Mouse (Mus musculus): ENCODE measurements around the gene Wasf3. TPM values are rescaled to one million over a fixed set of nuclear protein-coding genes. Genes with fewer than 3 reads are reported as not detected.

Wasf3 gene
- polyA plus RNA-seq, 1 experiment from 2014 or later, result 19.9 TPM

- Histone ChIP-seq H3K27me3 (no peaks in the 10 kb centered on the region), H3K4me3 (no peak overlapping the region), H3K27ac (replicated peaks) (peak overlapping the region; percentile 54), H3K9ac (no peak overlapping the region), H3K36me3 (no peaks in the 10 kb centered on the region), H3K4me1 (replicated peaks) (peaks cover 12% of the 10 kb centered on the region), H3K9me3 (no peaks in the 10 kb centered on the region), H3K4me2 (no peak overlapping the region)
- WGBS, result 60% methylated on average over 8 of the region's 8 CpGs
- ATAC-seq (ENCODE audit: low FRiP score, low read depth), result peak; percentile 72
Observed at GRCm38 (mm10) chr5:146424711-146425326, 40.0 kb downstream of the Wasf3 start.

- no peak for ATAC-seq (ENCODE audit: low FRiP score, low read depth)
- 73% methylated on average over 4 of the region's 4 CpGs for WGBS
- H3K36me3 ChIP-seq, result no peaks in the 10 kb centered on the region
- no peak overlapping the region for H3K4me2 ChIP-seq
- H3K27ac ChIP-seq (replicated peaks), result no peak overlapping the region
- H3K27me3 ChIP-seq, result no peaks in the 10 kb centered on the region
- H3K9ac ChIP-seq, result no peak overlapping the region
- no peak overlapping the region for H3K4me3 ChIP-seq
- H3K9me3 ChIP-seq, result no peaks in the 10 kb centered on the region
- peaks cover 12% of the 10 kb centered on the region for H3K4me1 ChIP-seq (replicated peaks)
Observed at GRCm38 (mm10) chr5:146425656-146426055, 40.9 kb downstream of the Wasf3 start.

- Histone ChIP-seq H3K27me3 (no peaks in the 10 kb centered on the region), H3K4me1 (replicated peaks) (peaks cover 12% of the 10 kb centered on the region), H3K4me2 (no peak overlapping the region), H3K4me3 (no peak overlapping the region), H3K9ac (no peak overlapping the region), H3K27ac (replicated peaks) (no peak overlapping the region), H3K36me3 (no peaks in the 10 kb centered on the region), H3K9me3 (no peaks in the 10 kb centered on the region)
- ATAC-seq (ENCODE audit: low FRiP score, low read depth), result no peak
- 79% methylated on average over 4 of the region's 4 CpGs for WGBS
Observed at GRCm38 (mm10) chr5:146428109-146428508, 43.3 kb downstream of the Wasf3 start.

GRCm38 (mm10) chr5:146431821-146432220 is 47.0 kb downstream of the Wasf3 start:
- H3K36me3 ChIP-seq, result peaks cover 9% of the 10 kb centered on the region; the same call in 1 of the 2 replicates
- H3K4me3 ChIP-seq, result no peak overlapping the region
- H3K27me3 ChIP-seq, result no peaks in the 10 kb centered on the region
- WGBS, result 89% methylated on average over 3 of the region's 3 CpGs
- no peaks in the 10 kb centered on the region for H3K9me3 ChIP-seq
- no peak for ATAC-seq (ENCODE audit: low FRiP score, low read depth)
- H3K4me2 ChIP-seq, result no peak overlapping the region
- H3K27ac ChIP-seq (replicated peaks), result no peak overlapping the region
- H3K9ac ChIP-seq, result no peak overlapping the region
- H3K4me1 ChIP-seq (replicated peaks), result peaks cover 4% of the 10 kb centered on the region; the same call in 1 of the 2 replicates

GRCm38 (mm10) chr5:146432476-146432875 is 47.7 kb downstream of the Wasf3 start:
- no peak for ATAC-seq (ENCODE audit: low FRiP score, low read depth)
- Histone ChIP-seq H3K4me1 (replicated peaks) (no peaks in the 10 kb centered on the region), H3K36me3 (peaks cover 11% of the 10 kb centered on the region; the same call in 1 of the 2 replicates), H3K9me3 (no peaks in the 10 kb centered on the region), H3K27me3 (no peaks in the 10 kb centered on the region), H3K9ac (no peak overlapping the region), H3K4me3 (no peak overlapping the region), H3K4me2 (no peak overlapping the region), H3K27ac (replicated peaks) (no peak overlapping the region)
- WGBS, result 87% methylated on average over 6 of the region's 6 CpGs

- ATAC-seq (ENCODE audit: low FRiP score, low read depth), result no peak
- 89% methylated on average over 16 of the region's 16 CpGs for WGBS
- Histone ChIP-seq H3K4me1 (replicated peaks) (no peaks in the 10 kb centered on the region), H3K4me2 (no peak overlapping the region), H3K27ac (replicated peaks) (no peak overlapping the region), H3K9me3 (no peaks in the 10 kb centered on the region), H3K36me3 (peaks cover 21% of the 10 kb centered on the region), H3K27me3 (no peaks in the 10 kb centered on the region), H3K9ac (no peak overlapping the region), H3K4me3 (no peak overlapping the region)
Observed at GRCm38 (mm10) chr5:146435316-146435715, 50.5 kb downstream of the Wasf3 start.

GRCm38 (mm10) chr5:146436796-146437195 is 52.0 kb downstream of the Wasf3 start:
- no peaks in the 10 kb centered on the region for H3K9me3 ChIP-seq
- ATAC-seq (ENCODE audit: low FRiP score, low read depth), result no peak
- no peaks in the 10 kb centered on the region for H3K4me1 ChIP-seq (replicated peaks)
- H3K27ac ChIP-seq (replicated peaks), result no peak overlapping the region
- 93% methylated on average over 11 of the region's 11 CpGs for WGBS
- no peaks in the 10 kb centered on the region for H3K27me3 ChIP-seq
- no peak overlapping the region for H3K4me2 ChIP-seq
- H3K36me3 ChIP-seq, result peaks cover 25% of the 10 kb centered on the region
- H3K4me3 ChIP-seq, result no peak overlapping the region
- H3K9ac ChIP-seq, result no peak overlapping the region

GRCm38 (mm10) chr5:146439152-146439781 is 54.5 kb downstream of the Wasf3 start:
- H3K4me3 ChIP-seq, result no peak overlapping the region
- no peak overlapping the region for H3K9ac ChIP-seq
- H3K27me3 ChIP-seq, result no peaks in the 10 kb centered on the region
- H3K4me1 ChIP-seq (replicated peaks), result no peaks in the 10 kb centered on the region
- ATAC-seq (ENCODE audit: low FRiP score, low read depth), result no peak
- H3K36me3 ChIP-seq, result peaks cover 28% of the 10 kb centered on the region
- no peak overlapping the region for H3K27ac ChIP-seq (replicated peaks)
- H3K9me3 ChIP-seq, result no peaks in the 10 kb centered on the region
- WGBS, result 90% methylated on average over 7 of the region's 7 CpGs
- H3K4me2 ChIP-seq, result no peak overlapping the region

- Histone ChIP-seq H3K27ac (replicated peaks) (no peak overlapping the region), H3K4me3 (no peak overlapping the region), H3K4me1 (replicated peaks) (no peaks in the 10 kb centered on the region), H3K36me3 (peaks cover 27% of the 10 kb centered on the region), H3K27me3 (no peaks in the 10 kb centered on the region), H3K9ac (no peak overlapping the region), H3K4me2 (no peak overlapping the region), H3K9me3 (no peaks in the 10 kb centered on the region)
- ATAC-seq (ENCODE audit: low FRiP score, low read depth), result no peak
- 93% methylated on average over 5 of the region's 5 CpGs for WGBS
Observed at GRCm38 (mm10) chr5:146440273-146440672, 55.5 kb downstream of the Wasf3 start.

- peaks cover 20% of the 10 kb centered on the region for H3K36me3 ChIP-seq
- WGBS, result 85% methylated on average over 2 of the region's 2 CpGs
- H3K4me2 ChIP-seq, result no peak overlapping the region
- no peaks in the 10 kb centered on the region for H3K27me3 ChIP-seq
- no peak overlapping the region for H3K27ac ChIP-seq (replicated peaks)
- no peak overlapping the region for H3K4me3 ChIP-seq
- no peaks in the 10 kb centered on the region for H3K9me3 ChIP-seq
- no peak for ATAC-seq (ENCODE audit: low FRiP score, low read depth)
- H3K9ac ChIP-seq, result no peak overlapping the region
- no peaks in the 10 kb centered on the region for H3K4me1 ChIP-seq (replicated peaks)
Observed at GRCm38 (mm10) chr5:146442767-146443166, 58.0 kb downstream of the Wasf3 start.

GRCm38 (mm10) chr5:146446633-146447032 is 61.8 kb downstream of the Wasf3 start:
- H3K9ac ChIP-seq, result no peak overlapping the region
- H3K27me3 ChIP-seq, result no peaks in the 10 kb centered on the region
- H3K9me3 ChIP-seq, result no peaks in the 10 kb centered on the region
- no peak for ATAC-seq (ENCODE audit: low FRiP score, low read depth)
- no peak overlapping the region for H3K27ac ChIP-seq (replicated peaks)
- no peak overlapping the region for H3K4me3 ChIP-seq
- WGBS, result 91% methylated on average over 2 of the region's 2 CpGs
- peaks cover 8% of the 10 kb centered on the region; the same call in 1 of the 2 replicates for H3K36me3 ChIP-seq
- H3K4me1 ChIP-seq (replicated peaks), result no peaks in the 10 kb centered on the region
- H3K4me2 ChIP-seq, result no peak overlapping the region

GRCm38 (mm10) chr5:146451592-146452254 is 66.9 kb downstream of the Wasf3 start:
- Histone ChIP-seq H3K27me3 (no peaks in the 10 kb centered on the region), H3K36me3 (peaks cover 24% of the 10 kb centered on the region), H3K4me1 (replicated peaks) (no peaks in the 10 kb centered on the region), H3K4me3 (no peak overlapping the region), H3K9me3 (no peaks in the 10 kb centered on the region), H3K27ac (replicated peaks) (no peak overlapping the region), H3K4me2 (no peak overlapping the region), H3K9ac (no peak overlapping the region)
- WGBS, result 78% methylated on average over 11 of the region's 11 CpGs
- ATAC-seq (ENCODE audit: low FRiP score, low read depth), result no peak

Data from hindbrain, embryonic 15.5 days (tissue).